Mouse (Mus musculus) stomach, embryonic 14.5 days (tissue): ENCODE measurements around the gene Dennd2c. TPM values are rescaled to one million over a fixed set of nuclear protein-coding genes. Genes with fewer than 3 reads are reported as not detected.
"Not testable (repeated sequence)": the region's sequence is repeated elsewhere in the genome, so short reads cannot be mapped to it uniquely, and the experiment has no call there.

Source experiments
- ATAC-seq: fragments of 200-750 bp; cut with Nextera tagmentation; 2 replicates; pipeline ENCODE4 v1.8.0; 2017; ENCODE audit warnings: low read depth, moderate TSS enrichment; ENCODE audit not compliant: insufficient number of reproducible peaks, insufficient read depth, low FRiP score
- H3K27ac ChIP-seq: fragments of 300-500 bp; sonication (generic); 2 replicates; pipeline ENCODE4 v1.5.1; 2014; ENCODE audit warnings: mild to moderate bottlenecking, low read length, moderate library complexity, mixed read lengths
- H3K27me3 ChIP-seq: fragments of 300-500 bp; sonication (generic); 2 replicates; pipeline ENCODE4 v1.6.1; 2014; ENCODE audit warnings: low read length, control low read depth, mixed read lengths; ENCODE audit not compliant: control insufficient read depth, insufficient read depth
- H3K36me3 ChIP-seq: fragments of 300-500 bp; sonication (generic); 2 replicates; pipeline ENCODE4 v1.6.1; 2014; ENCODE audit warnings: mild to moderate bottlenecking, control low read depth, low read length, moderate library complexity, mixed read lengths; ENCODE audit not compliant: control insufficient read depth, insufficient read depth
- H3K4me1 ChIP-seq: fragments of 300-500 bp; sonication (generic); 2 replicates; pipeline ENCODE4 v1.6.1; 2014; ENCODE audit warnings: low read length, control low read depth, mixed read lengths; ENCODE audit not compliant: control insufficient read depth, insufficient read depth
- H3K4me2 ChIP-seq: fragments of 300-500 bp; sonication (generic); replicated peaks from 2 replicates; pipeline ENCODE4 v1.6.1; 2014; ENCODE audit warnings: low read depth, low read length, control low read depth
- H3K4me3 ChIP-seq: fragments of 300-500 bp; sonication (generic); 2 replicates; pipeline ENCODE4 v1.5.1; 2014; ENCODE audit warnings: low read depth, low read length, control low read depth
- H3K9ac ChIP-seq: fragments of 300-500 bp; sonication (generic); replicated peaks from 2 replicates; pipeline ENCODE4 v1.6.1; 2014; ENCODE audit warnings: low read depth, mild to moderate bottlenecking, control low read depth, low read length, moderate library complexity, mixed read lengths
- H3K9me3 ChIP-seq: fragments of 300-500 bp; sonication (generic); 2 replicates; pipeline ENCODE4 v1.6.1; 2016; ENCODE audit warnings: low read depth, low read length, control low read depth; ENCODE audit not compliant: control insufficient read depth
- WGBS: fragments of 180-500 bp; shearing (Covaris S2); extraction: QIAGEN DNeasy Blood & Tissue Kit; methylation state at CpG from one replicate; pipeline ENCODE4 v1.1.7; 2014; 5-methylcytosine and 5-hydroxymethylcytosine counted together
- polyA plus RNA-seq: library from polyadenylated mRNA; unstranded; fragments of >200 nt; fragmentation: Nextera tagmentation; extraction: Ambion mirVana; gene quantifications from 2 replicates; pipeline ENCODE4 v1.2.1, GENCODE M21; 2014

Gene Dennd2c
- polyA plus RNA-seq, 1 experiment from 2014 or later: 6.2 TPM

DNA sequence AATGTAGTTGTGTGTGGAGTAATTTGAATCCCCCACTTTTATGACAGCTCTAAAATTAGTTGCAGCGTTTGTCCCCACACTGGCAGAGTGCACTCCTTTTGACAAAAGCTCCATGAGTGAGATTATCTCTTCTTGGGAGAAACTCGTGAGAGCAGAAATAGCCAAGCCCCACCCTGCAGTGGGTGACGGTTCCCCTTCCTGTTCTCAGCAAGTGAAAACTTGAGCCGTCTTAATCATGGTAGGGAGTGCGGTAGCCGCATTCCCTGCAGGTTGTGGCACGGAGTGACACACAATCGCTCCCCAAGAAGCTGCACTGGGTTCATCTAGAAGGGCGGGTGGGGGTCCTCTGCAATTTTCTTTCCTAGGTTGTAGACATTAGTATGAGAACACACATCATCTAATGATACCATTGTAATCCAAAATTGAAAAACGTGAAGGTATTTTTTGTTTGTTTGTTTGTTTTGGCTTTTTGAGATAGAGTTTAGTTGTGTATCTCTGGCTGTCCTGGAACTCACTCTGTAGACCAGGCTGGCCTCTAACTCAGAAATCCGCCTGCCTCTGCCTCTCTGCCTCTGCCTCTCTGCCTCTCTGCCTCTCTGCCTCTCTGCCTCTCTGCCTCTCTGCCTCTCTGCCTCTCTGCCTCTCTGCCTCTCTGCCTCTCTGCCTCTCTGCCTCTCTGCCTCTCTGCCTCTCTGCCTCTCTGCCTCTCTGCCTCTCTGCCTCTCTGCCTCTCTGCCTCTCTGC lies 37.9 kb downstream of the Dennd2c start:
- peak; percentile 56; the same call in 1 of the 2 replicates for ATAC-seq
- H3K27ac ChIP-seq: peak overlapping the region; percentile 24; the same call in 1 of the 2 replicates
- H3K4me2 ChIP-seq, H3K27me3 ChIP-seq, H3K9ac ChIP-seq, H3K4me3 ChIP-seq, H3K36me3 ChIP-seq, H3K9me3 ChIP-seq, H3K4me1 ChIP-seq: not testable (repeated sequence)
- WGBS: 55% methylated on average over 11 of the region's 11 CpGs

DNA sequence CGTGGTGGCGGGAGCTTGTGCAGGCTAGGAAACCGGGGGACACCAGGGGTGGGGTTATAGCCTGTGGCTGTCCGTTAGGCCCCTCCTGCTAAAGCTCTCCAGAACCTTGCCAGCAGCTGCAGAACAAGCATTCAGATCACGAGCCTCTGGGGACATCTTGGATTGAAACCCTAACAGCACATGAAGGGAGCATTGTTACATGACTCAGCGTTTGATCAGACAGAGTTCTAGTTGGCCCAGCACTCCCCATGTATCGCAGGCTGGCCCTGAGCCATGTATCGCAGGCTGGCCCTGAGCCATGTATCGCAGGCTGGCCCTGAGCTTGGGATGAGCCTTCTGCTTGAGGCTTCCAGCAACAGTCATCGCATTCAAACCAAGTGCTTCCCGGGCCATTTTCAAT lies 38.9 kb downstream of the Dennd2c start:
- Histone ChIP-seq H3K9me3 (no peaks in the 10 kb centered on the region), H3K4me2 (no peak overlapping the region), H3K27me3 (no peaks in the 10 kb centered on the region), H3K27ac (no peak overlapping the region), H3K4me1 (no peaks in the 10 kb centered on the region), H3K36me3 (no peaks in the 10 kb centered on the region), H3K9ac (no peak overlapping the region), H3K4me3 (no peak overlapping the region)
- 88% methylated on average over 11 of the region's 11 CpGs for WGBS
- no peak for ATAC-seq

DNA sequence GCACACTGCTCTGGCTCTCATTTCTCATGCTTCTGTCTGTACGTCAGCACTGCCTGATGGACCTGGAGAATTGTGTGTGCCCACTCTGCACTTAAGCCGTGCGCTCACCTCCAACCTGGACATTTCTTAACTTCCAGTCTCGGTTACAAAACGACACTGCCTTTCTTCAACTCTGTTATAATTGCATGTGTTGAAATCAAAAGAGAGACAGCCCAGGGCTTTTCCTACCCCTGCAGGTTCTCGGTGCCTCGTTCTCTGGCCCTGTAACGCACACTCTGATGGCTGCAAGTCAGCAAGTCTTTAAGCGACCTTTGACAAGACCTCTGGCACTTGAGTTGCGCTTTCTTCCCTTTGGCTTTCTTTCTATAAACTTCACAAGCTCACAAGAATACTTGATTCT lies 40.0 kb downstream of the Dennd2c start:
- Histone ChIP-seq H3K4me3 (no peak overlapping the region), H3K27ac (no peak overlapping the region), H3K4me2 (no peak overlapping the region), H3K9ac (no peak overlapping the region), H3K27me3 (no peaks in the 10 kb centered on the region), H3K36me3 (no peaks in the 10 kb centered on the region), H3K4me1 (no peaks in the 10 kb centered on the region), H3K9me3 (no peaks in the 10 kb centered on the region)
- no peak for ATAC-seq
- WGBS: 82% methylated on average over 10 of the region's 10 CpGs

DNA sequence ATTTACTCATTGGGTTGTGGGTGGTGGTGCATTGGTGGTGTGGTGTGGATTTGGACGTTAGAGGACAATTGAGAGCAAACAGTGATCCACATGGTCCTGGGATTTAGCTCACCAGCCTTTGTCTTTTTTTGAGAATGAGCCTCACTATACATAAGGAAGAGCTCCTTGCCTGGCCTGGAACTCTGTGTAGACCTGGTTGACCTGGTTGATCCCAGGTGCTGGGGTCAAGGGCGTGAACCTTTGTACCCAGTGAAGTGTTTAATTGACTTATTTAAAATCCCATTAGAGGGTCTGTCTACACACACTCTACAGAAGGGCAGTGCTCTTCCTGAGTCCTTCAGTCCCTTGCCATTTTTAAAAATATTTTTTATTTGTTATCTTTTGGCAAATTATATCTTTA lies 42.9 kb downstream of the Dennd2c start:
- H3K4me1 ChIP-seq: no peaks in the 10 kb centered on the region
- no peak overlapping the region for H3K4me3 ChIP-seq
- H3K27ac ChIP-seq: no peak overlapping the region
- H3K27me3 ChIP-seq: no peaks in the 10 kb centered on the region
- H3K9ac ChIP-seq: no peak overlapping the region
- no peaks in the 10 kb centered on the region for H3K36me3 ChIP-seq
- 76% methylated on average over 2 of the region's 2 CpGs for WGBS
- H3K4me2 ChIP-seq: no peak overlapping the region
- ATAC-seq: no peak
- no peaks in the 10 kb centered on the region for H3K9me3 ChIP-seq

DNA sequence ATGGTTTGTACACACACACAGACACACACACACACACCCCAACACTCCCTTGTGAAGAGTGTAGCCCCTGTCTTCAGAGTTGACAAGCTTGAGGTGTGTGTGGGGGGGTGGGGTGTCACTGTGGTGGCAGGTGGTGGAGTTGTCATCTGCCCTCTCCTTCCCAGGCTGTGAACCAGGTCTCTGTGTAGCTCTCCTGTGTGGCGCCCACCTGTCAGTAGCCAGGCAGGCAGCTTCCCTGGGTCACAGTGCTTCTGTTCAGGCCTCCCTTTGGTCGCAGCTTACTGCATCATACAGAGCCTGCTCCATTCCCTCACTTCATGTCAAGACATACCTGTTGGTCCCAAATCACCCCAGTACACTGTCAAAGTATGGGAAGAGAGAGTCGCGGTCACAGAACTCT lies 43.4 kb downstream of the Dennd2c start:
- Histone ChIP-seq H3K4me3 (no peak overlapping the region), H3K27ac (no peak overlapping the region; the same call in 1 of the 2 replicates), H3K27me3 (no peaks in the 10 kb centered on the region), H3K36me3 (no peaks in the 10 kb centered on the region; the same call in 1 of the 2 replicates), H3K4me1 (no peaks in the 10 kb centered on the region), H3K9me3 (no peaks in the 10 kb centered on the region), H3K4me2 (no peak overlapping the region), H3K9ac (no peak overlapping the region)
- no peak for ATAC-seq
- WGBS: 73% methylated on average over 4 of the region's 4 CpGs

DNA sequence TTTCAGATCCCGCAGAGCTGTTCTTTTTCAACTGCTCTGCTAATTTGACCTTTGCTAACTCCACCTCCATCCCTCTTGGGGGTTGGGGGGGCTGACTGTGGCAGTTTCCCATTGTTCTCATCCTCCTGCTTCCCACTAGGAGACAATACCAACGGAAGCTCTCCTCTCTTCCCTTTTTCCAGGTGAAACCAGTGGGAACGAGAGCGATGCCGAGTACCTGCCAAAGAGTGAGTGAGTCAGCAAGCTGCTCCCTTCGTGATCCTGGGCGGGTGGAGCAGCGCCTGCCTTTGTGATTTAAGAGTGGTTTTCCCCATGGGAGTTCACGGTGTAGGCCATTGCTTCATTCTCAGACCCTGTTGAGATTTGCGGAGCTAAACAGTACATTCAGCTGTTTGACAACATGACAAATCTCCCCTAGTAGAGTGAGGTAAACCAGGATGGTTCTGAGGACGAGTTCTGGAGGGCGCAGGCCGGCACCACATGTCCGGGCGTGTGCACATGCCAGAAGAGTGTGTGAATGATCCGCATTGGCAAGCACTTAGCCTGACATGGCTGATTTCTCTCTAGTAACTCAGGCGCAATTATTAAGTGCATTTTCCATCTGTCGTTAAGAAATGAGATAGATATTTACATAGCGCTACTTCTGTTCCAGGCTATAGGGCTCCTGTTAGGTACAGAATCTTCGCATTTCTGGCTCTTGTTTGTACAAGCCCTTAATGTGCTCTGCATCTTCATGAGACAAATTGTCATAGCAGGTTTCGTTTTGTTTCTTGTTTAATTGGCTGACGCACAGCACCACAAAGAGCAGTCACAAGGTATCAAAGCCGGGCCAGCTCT lies 44.1 kb downstream of the Dennd2c start:
- Histone ChIP-seq H3K4me1 (no peaks in the 10 kb centered on the region), H3K36me3 (no peaks in the 10 kb centered on the region; the same call in 1 of the 2 replicates), H3K9me3 (no peaks in the 10 kb centered on the region), H3K4me2 (no peak overlapping the region), H3K27ac (no peak overlapping the region; the same call in 1 of the 2 replicates), H3K4me3 (no peak overlapping the region), H3K27me3 (no peaks in the 10 kb centered on the region), H3K9ac (no peak overlapping the region; the same call in 1 of the 2 replicates)
- 0 out of 2 replicates have a peak, but pooled peaks have one; percentile 33 for ATAC-seq
- WGBS: 65% methylated on average over 23 of the region's 23 CpGs

DNA sequence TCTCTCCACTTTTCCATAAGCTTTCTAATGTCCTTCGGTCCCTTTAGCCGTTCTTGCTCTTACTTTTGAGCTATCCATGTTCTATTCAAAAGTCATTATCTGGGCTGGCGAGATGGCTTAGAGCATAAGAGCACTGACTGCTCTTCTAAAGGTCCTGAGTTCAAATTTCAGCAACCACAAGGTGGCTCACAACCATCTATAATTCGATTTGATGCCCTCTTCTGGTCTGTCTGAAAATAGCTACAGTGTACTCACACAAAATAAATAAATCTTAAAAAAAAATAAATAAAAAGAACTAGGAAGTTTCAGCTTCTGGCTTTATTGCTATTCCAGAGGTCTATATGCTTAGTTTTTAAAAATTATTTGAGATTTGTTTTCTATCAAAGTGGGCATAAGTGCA lies 45.4 kb downstream of the Dennd2c start:
- ATAC-seq: no peak

DNA sequence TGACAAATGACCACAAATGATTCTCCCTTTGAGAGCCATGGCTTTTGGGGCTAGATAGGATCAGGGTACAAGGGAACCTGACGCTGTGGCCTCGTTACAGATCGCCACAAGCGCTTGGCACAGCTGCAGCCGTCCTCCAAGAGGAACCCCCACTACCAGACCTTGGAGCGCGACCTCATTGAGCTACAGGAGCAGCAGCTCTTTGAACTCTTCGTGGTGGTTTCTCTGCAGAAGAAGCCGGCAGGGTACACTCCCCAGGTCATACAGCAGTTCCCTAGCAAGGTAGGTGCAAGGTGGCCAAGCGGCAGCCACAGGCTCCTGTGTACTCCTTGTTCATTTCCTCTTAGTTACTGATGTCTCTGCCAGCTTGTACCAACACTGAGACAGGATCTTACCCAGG lies 46.5 kb downstream of the Dennd2c start:
- WGBS: 87% methylated on average over 10 of the region's 10 CpGs
- no peak for ATAC-seq
- Histone ChIP-seq H3K4me3 (no peak overlapping the region), H3K27ac (no peak overlapping the region), H3K36me3 (no peaks in the 10 kb centered on the region; the same call in 1 of the 2 replicates), H3K27me3 (no peaks in the 10 kb centered on the region), H3K4me2 (no peak overlapping the region), H3K9me3 (no peaks in the 10 kb centered on the region), H3K4me1 (no peaks in the 10 kb centered on the region), H3K9ac (no peak overlapping the region)

More for the DNA sequence above, 45.4 kb downstream of the Dennd2c start:
- Histone ChIP-seq H3K4me1 (no peaks in the 10 kb centered on the region), H3K9ac (no peak overlapping the region), H3K27ac (no peak overlapping the region), H3K27me3 (no peaks in the 10 kb centered on the region), H3K4me3 (no peak overlapping the region), H3K9me3 (no peaks in the 10 kb centered on the region), H3K4me2 (no peak overlapping the region), H3K36me3 (no peaks in the 10 kb centered on the region; the same call in 1 of the 2 replicates)
- WGBS: 87% methylated on average over 4 of the region's 4 CpGs
